Mouse (Mus musculus) monocyte, adult 2 months (primary cell): ENCODE results near the gene Stn1.

Experiments
- DNase-seq, 2 experiments: peaks; one replicate each; pipeline ENCODE4 v3.0.0; 2022; ENCODE audit warnings: low spot score in 2 of 2, low read depth in 1 of 2

Stn1 gene

DNA sequence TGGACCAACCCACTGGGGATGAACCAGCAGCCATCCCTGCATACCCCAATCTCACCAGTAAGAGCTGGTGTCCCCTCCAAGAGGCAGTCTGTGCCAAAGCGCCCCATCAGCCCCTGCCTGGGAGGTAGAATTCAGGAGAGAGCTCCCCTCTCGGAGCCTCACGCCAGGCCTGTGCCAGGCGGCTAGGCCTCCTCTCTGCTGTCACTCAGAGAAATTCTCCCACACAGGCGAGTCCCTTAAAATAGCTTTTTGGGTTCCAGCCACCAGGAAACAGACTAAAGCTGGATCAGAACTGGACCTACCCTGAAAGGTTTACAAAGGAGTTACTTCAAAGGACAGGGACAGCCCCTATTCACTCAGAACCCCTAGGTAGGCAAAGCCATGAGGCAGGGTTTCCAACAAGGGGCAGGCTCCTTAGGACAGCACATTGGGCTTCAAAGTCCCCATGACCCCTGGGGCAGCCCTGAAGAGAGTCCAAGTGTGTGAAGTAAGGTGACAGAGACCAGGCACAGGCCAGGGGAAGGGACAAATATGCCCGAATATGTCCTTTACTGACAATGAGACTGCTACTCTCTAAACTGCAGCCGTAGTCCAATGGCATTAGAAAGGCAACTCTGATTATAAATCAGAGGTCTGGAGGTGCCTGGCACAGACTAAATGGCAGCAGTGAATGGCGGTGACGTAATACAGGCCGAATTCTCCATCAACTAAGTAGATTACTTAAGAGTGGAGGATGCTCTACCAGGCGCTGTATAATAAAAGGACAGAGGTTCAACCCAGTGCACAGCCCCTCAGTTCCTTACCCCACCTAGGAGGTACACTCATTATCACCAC lies 82.9 kb downstream of the Stn1 start:
- DNase-seq: no peak

DNA sequence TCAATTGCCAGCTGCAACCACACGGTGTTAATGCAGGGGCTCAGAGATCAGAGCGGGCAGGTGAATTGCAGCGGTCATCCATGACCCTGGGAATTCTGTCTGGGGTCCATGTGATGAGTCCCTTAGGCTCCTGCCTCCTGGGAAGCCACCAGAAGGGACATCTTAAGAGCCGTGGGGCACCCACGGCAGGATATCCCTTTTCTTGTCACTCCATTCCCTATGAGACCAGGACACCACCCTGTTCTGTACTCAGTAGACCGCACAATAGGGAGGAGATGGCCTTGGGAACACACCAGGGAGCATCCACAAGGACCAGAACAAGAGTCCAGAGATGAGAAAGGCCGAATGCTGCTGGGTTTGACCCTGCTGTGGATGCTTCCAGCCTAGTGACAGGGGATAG lies 84.0 kb downstream of the Stn1 start:
- no peak for DNase-seq

DNA sequence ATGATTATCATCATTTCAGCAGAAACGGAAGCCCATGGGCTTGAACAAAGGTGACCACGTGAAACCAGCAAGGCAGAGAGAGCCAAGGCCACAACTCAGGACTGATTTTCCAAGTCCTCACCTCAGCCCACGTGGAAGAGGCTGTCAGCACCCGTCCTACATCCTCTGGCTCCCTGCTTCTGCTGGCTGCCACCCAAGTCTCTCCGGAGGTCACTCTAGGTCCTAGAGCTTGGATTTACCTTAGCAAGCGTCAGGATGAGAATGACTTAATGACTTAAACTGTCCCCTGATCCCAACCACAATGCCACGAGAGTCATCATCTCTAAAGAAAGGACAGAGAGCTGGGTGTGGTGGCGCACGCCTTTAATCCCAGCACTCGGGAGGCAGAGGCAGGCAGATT lies 84.6 kb downstream of the Stn1 start:
- no peak for DNase-seq

DNA sequence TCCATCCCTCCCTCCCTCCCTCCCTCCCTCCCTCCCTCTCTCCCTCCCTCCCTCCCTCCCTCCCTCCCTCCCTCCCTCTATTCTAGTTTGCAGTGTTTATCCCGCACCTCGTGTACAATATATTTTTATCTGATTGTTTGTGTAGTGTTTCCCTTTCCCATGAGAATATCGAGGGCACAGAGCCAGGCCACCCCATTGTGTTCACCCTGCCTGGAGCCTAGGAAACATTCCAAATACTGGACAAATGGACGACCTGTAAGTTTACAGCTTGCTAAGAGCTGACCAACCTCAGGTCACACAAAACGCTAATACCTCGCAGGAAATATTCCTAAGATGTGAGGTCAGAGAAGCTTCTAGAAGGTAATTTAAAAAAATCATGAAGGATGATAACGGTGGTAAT lies 85.1 kb downstream of the Stn1 start:
- DNase-seq: no peak

DNA sequence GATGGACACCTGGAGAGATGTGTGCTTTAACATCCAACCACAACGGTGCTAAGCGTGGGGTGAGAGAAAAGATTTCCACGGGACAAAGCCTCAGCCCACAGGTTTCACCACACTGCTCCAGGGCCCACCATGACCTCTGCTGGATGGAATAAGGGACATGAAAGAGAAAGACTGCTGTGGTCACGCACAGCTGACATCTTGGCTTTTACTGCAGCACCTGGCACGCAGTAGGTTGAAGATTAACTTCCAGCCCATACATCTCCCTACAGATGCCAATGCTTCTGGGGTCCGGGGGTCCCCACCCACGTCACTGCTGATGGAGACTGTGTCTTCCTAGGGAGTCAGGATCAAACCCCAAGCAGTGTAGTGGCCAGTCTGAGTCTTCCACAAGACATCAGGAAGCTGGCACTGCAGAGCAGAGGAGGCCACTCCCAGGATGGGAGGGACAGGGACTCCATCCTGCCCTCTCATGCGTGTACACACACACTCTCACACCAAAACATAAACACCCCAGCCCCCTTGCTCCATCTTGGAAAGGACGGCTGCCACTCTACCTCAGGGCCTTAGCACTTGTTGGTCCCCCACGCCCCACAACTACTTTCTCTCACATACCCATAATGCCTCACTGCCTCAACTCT lies 85.7 kb downstream of the Stn1 start:
- DNase-seq: no peak
